Mouse (Mus musculus) G1E (cell line): ENCODE measurements at regions not wholly inside any gene's neighbourhood (a gene's known extent, or its start where the extent isn't known, plus 50 kb on each side); places are given as distances from the start of the nearest gene placed in this dataset.

Experiments
- ATAC-seq: 2 replicates; pipeline ENCODE4 v1.8.0; 2016; ENCODE audit warnings: mild to moderate bottlenecking; ENCODE audit not compliant: insufficient number of reproducible peaks, poor library complexity, low FRiP score, severe bottlenecking; ENCODE audit errors: extremely low read depth
- DNase-seq: peaks from one replicate; pipeline ENCODE4 v3.0.0; 2012; ENCODE audit warnings: low spot score
- H3K27me3 ChIP-seq: 2 replicates; pipeline ENCODE4 v1.6.1; 2012; ENCODE audit warnings: mild to moderate bottlenecking, low read length, inconsistent platforms; ENCODE audit not compliant: insufficient read depth
- H3K36me3 ChIP-seq: replicated peaks from 2 replicates; pipeline ENCODE3; 2012; ENCODE audit warnings: mild to moderate bottlenecking, inconsistent platforms
- H3K4me1 ChIP-seq: 2 replicates; pipeline ENCODE4 v1.6.1; 2012; ENCODE audit warnings: low read depth, low read length, inconsistent platforms, mixed read lengths; ENCODE audit not compliant: insufficient read depth
- H3K4me3 ChIP-seq: 2 replicates; pipeline ENCODE4 v1.5.1; 2012; ENCODE audit warnings: low read depth, mild to moderate bottlenecking, inconsistent platforms, low read length, moderate library complexity, mixed read lengths
- H3K9me3 ChIP-seq: replicated peaks from 2 replicates; pipeline ENCODE4 v1.6.1; 2012; ENCODE audit warnings: inconsistent platforms
- CTCF ChIP-seq: IDR thresholded peaks from 2 replicates; pipeline ENCODE4 v1.5.1; 2012; ENCODE audit warnings: low read depth, low read length, inconsistent platforms, mixed read lengths
- GATA1 ChIP-seq: IDR thresholded peaks from 2 replicates; pipeline ENCODE4 v1.6.1; 2012; ENCODE audit warnings: borderline replicate concordance, low read length, inconsistent platforms, mixed read lengths
- GATA2 ChIP-seq: IDR thresholded peaks from 2 replicates; pipeline ENCODE4 v1.6.1; 2012; ENCODE audit warnings: low read depth, low read length, inconsistent platforms, borderline replicate concordance
- POLR2AphosphoS5 ChIP-seq: IDR thresholded peaks from 2 replicates; pipeline ENCODE4 v1.6.1; 2012; ENCODE audit warnings: low read depth, low read length, inconsistent platforms; ENCODE audit not compliant: insufficient replicate concordance
- TAL1 ChIP-seq: conservative IDR thresholded peaks from 2 replicates; pipeline ENCODE4 v1.6.1; 2012; ENCODE audit warnings: low read depth, low read length, inconsistent platforms, mixed read lengths

- TF ChIP-seq TAL1 (no peak), GATA1 (no peak), POLR2AphosphoS5 (no peak), CTCF (no peak), GATA2 (no peak)
- H3K4me1 ChIP-seq = no peaks in the 10 kb centered on the region
These were observed 340.1 kb upstream of the Sphkap start for GRCm38 (mm10) chr1:83748061-83748460.

GRCm38 (mm10) chr1:83747412-83747811 lies 339.4 kb upstream of the Sphkap start:
- no peak for ATAC-seq
- Histone ChIP-seq H3K4me1 (no peaks in the 10 kb centered on the region), H3K36me3 (no peaks in the 10 kb centered on the region), H3K9me3 (peaks cover 14% of the 10 kb centered on the region), H3K27me3 (no peaks in the 10 kb centered on the region), H3K4me3 (no peak overlapping the region)
- no peak for DNase-seq
- no peak for TF ChIP-seq GATA1
- no peak for TF ChIP-seq CTCF
- TF ChIP-seq GATA2 = no peak

More at GRCm38 (mm10) chr1:83748061-83748460, 340.1 kb upstream of the Sphkap start:
- no peak overlapping the region for H3K4me3 ChIP-seq
- peaks cover 12% of the 10 kb centered on the region for H3K9me3 ChIP-seq
- ATAC-seq (no peak), DNase-seq (no peak)
- H3K36me3 ChIP-seq = no peaks in the 10 kb centered on the region
- H3K27me3 ChIP-seq = no peaks in the 10 kb centered on the region

- H3K36me3 ChIP-seq = no peaks in the 10 kb centered on the region
- peaks cover 18% of the 10 kb centered on the region for H3K9me3 ChIP-seq
- TF ChIP-seq TAL1 = no peak
- no peak for TF ChIP-seq CTCF
- TF ChIP-seq POLR2AphosphoS5 = no peak
- no peak for TF ChIP-seq GATA1
- TF ChIP-seq GATA2 = no peak
- ATAC-seq (no peak), DNase-seq (no peak)
- H3K4me1 ChIP-seq = no peaks in the 10 kb centered on the region
- H3K27me3 ChIP-seq = no peaks in the 10 kb centered on the region
- no peak overlapping the region for H3K4me3 ChIP-seq
These were observed 338.0 kb upstream of the Sphkap start for GRCm38 (mm10) chr1:83746036-83746435.

DNA sequence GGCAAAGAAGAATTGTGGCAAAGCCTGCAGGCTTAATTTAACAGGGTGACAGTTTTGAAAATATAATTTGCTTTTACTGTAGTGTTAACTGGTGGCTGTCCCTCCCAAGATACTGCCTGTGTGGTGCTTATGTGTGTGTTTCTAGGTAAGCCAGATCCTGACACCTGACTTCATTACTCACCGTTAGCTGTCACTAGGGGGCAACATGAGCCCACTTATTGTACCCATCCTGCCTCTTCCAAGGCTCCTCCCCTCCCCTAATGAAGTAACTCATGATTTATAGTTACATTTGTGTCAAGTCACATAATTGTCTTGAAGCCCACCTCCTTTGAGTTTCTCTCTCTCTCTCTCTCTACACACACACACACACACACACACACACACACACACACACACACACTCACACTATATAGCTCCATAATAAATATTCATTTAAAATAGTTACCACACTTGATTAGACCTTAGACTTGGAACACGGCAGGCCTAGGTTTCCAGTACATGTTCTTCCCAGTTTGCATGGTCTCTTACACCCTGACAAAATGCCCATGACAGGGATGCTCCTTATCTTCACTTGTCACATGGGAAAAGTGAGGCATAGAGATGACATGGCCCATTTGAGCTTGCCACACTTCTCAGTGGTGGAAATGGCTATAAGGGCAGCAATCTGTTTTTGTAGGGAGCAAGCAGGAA lies 328.6 kb upstream of the Sphkap start:
- TF ChIP-seq GATA1 (no peak), CTCF (no peak), TAL1 (no peak), POLR2AphosphoS5 (no peak), GATA2 (no peak)
- DNase-seq (no peak), ATAC-seq (no peak)
- peaks cover 13% of the 10 kb centered on the region for H3K9me3 ChIP-seq
- no peaks in the 10 kb centered on the region for H3K36me3 ChIP-seq
- H3K4me1 ChIP-seq = no peaks in the 10 kb centered on the region
- H3K27me3 ChIP-seq = no peaks in the 10 kb centered on the region
- H3K4me3 ChIP-seq = no peak overlapping the region

GRCm38 (mm10) chr1:83731682-83732081 lies 323.7 kb upstream of the Sphkap start:
- no peaks in the 10 kb centered on the region for H3K4me1 ChIP-seq
- DNase-seq (no peak), ATAC-seq (no peak)
- no peaks in the 10 kb centered on the region for H3K36me3 ChIP-seq
- no peak overlapping the region for H3K4me3 ChIP-seq
- 0 out of 2 replicates have a peak, but pooled peaks cover 4% of the 10 kb centered on the region for H3K9me3 ChIP-seq
- H3K27me3 ChIP-seq = no peaks in the 10 kb centered on the region
- TF ChIP-seq POLR2AphosphoS5 (no peak), TAL1 (no peak), CTCF (no peak), GATA1 (no peak)

DNA sequence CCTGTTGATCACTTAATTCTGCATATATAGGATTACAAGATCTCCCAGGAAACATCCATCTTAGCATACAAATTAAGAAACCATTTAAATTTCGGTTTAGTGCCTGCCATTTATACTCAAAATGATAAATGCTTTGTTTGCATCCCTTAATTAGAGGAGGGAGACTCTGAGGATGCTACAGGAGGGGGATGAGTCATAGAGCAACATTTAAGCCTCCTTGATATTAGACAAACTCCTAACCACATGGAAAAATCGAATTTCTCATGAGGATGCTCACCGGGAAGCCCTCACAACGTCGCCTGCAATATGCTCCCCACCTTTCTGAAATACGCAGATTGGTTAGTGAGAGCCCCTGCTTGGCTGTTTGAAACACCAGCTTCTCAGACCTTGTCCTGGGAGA lies 320.8 kb upstream of the Sphkap start:
- H3K4me1 ChIP-seq = no peaks in the 10 kb centered on the region
- 0 out of 2 replicates have a peak, but pooled peaks cover 4% of the 10 kb centered on the region for H3K9me3 ChIP-seq
- TF ChIP-seq TAL1 (no peak), GATA2 (no peak), CTCF (no peak), GATA1 (no peak), POLR2AphosphoS5 (no peak)
- H3K36me3 ChIP-seq = no peaks in the 10 kb centered on the region
- no peak overlapping the region for H3K4me3 ChIP-seq
- no peaks in the 10 kb centered on the region for H3K27me3 ChIP-seq
- no peak for ATAC-seq
- DNase-seq = no peak

DNA sequence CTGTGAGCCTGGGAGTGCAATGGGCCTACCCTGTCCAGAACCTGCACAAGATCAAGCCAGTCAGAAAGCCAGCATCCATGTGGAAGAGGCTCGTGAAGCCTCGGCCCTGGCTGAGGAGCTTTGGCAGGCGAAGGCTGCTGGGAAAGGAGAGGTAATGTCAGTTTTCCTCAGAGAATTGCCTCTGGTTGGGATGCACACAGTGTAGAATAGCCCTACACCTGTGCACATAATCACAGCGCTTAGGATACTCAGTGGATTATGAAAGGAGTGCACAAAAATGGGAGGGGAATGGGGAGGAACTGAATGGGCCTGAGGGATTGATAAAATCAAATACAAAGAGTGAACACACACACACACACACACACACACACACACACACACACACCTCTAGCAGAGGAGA lies 319.9 kb upstream of the Sphkap start:
- Histone ChIP-seq H3K36me3 (no peaks in the 10 kb centered on the region), H3K4me3 (no peak overlapping the region), H3K27me3 (no peaks in the 10 kb centered on the region), H3K9me3 (peaks cover 6% of the 10 kb centered on the region; the same call in 1 of the 2 replicates), H3K4me1 (no peaks in the 10 kb centered on the region)
- ATAC-seq = no peak
- no peak for DNase-seq
- TF ChIP-seq POLR2AphosphoS5 (no peak), CTCF (no peak), GATA1 (no peak), GATA2 (no peak), TAL1 (no peak)
